Mouse (Mus musculus): ENCODE measurements around the gene Sorcs2. TPM values are rescaled to one million over a fixed set of nuclear protein-coding genes. Genes with fewer than 3 reads are reported as not detected.

The Sorcs2 gene
- total and polyA plus RNA-seq, 3 experiments = 0.42 to 1.6 (median 0.46) TPM

- peak; percentile 20; the same call in 1 of the 2 replicates for TF ChIP-seq SMC3 (IDR thresholded peaks at IDR 0.05; ENCODE audit: low read depth, low read length)
- TF ChIP-seq UBTF (IDR thresholded peaks at IDR 0.05; ENCODE audit: low read depth, low read length) = no peak
- no peak for TF ChIP-seq NRF1 (IDR thresholded peaks at IDR 0.05; ENCODE audit: low read depth, low read length)
- TF ChIP-seq E2F4 (IDR thresholded peaks at IDR 0.05; ENCODE audit: insufficient replicate concordance, low read depth, low read length) = no peak
- TF ChIP-seq MAX (IDR thresholded peaks at IDR 0.05; ENCODE audit: low read length) = no peak
- no peak for TF ChIP-seq ZMIZ1 (IDR thresholded peaks at IDR 0.05; ENCODE audit: low read depth, low read length)
- no peak for TF ChIP-seq USF1 (IDR thresholded peaks at IDR 0.05; ENCODE audit: low read depth, low read length)
- TF ChIP-seq BHLHE40 (IDR thresholded peaks at IDR 0.05; ENCODE audit: low read depth, low read length) = no peak
- TF ChIP-seq RAD21 (IDR thresholded peaks at IDR 0.05; ENCODE audit: low read depth, low read length) = peak; percentile 3
- TF ChIP-seq MAZ (IDR thresholded peaks at IDR 0.05; ENCODE audit: low read depth, low read length) = no peak
- peak in 1 of 2 experiments; percentile 25; a peak in 2 of 4 replicates for TF ChIP-seq CTCF (conservative IDR thresholded peaks at IDR 0.05 in 1 of 2, IDR thresholded peaks at IDR 0.05 in 1 of 2; ENCODE audit: low read depth in 2 of 2, low read length in 2 of 2)
- no peak for TF ChIP-seq POLR2A (IDR thresholded peaks at IDR 0.05; ENCODE audit: low read depth, low read length)
- dilution Hi-C loops (cut with MboI; ENCODE audit: extremely low pct_ligation_motif_present, extremely low pct_unique_long_range_greater_than_20kb, low sequenced_read_pairs) (no loop called here), in situ Hi-C loops (cut with MboI; ENCODE audit: low pct_ligation_motif_present, low pct_unique_long_range_greater_than_20kb, low sequenced_read_pairs) (no loop called here)
- Histone ChIP-seq H3K4me1 (ENCODE audit: control insufficient read depth in 1 of 2, insufficient read depth in 2 of 2) (peaks cover 2 to 16% of the 10 kb centered on the region in 2 experiments; a peak in 2 of 4 replicates), H3K79me2 (replicated peaks; ENCODE audit: control insufficient read depth, extremely low read depth, insufficient read depth, poor library complexity, severe bottlenecking) (no peaks in the 10 kb centered on the region), H3K4me2 (ENCODE audit: insufficient read depth, low read depth, poor library complexity, severe bottlenecking) (no peak overlapping the region), H3K9ac (ENCODE audit: insufficient read depth, low read depth) (no peak overlapping the region), H3K36me3 (replicated peaks in 1 of 2; ENCODE audit: control insufficient read depth in 1 of 2, insufficient read depth in 1 of 2, low read length in 1 of 2) (no peaks in the 10 kb centered on the region), H3K27me3 (replicated peaks) (peaks cover 17% of the 10 kb centered on the region), H3K4me3 (replicated peaks in 1 of 3; ENCODE audit: low read depth in 2 of 3, low read length in 2 of 3, poor library complexity in 1 of 3) (no peak overlapping the region), H3K27ac (ENCODE audit: insufficient read depth, low read depth) (no peak overlapping the region), H3K9me3 (replicated peaks; ENCODE audit: low read length) (peaks cover 6% of the 10 kb centered on the region)
- DNase-seq (ENCODE audit: extremely low read depth) = no peak
Observed at GRCm38 (mm10) chr5:36103483-36103882, 294.5 kb downstream of the Sorcs2 start.

DNA sequence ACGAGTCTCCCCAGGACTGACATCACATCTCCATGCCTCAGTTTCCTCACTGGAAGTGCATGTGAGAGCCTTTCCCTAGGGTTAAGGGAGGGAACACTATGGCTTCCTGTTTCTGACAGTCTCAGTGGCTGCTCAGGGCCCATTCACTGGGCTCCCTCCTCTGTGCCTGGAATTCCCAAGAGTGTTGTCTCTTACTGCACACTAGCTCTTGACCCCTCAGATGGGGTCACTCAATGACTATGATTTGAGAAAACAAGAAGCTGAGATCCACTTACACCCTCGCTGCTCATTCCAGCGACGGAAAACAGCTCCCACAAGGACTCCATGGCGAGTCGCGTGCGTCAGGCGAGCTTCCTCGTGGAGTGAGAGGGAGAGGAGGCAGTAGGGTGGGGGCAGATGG lies 296.8 kb downstream of the Sorcs2 start:
- in situ Hi-C loops (cut with MboI; ENCODE audit: low pct_ligation_motif_present, low pct_unique_long_range_greater_than_20kb, low sequenced_read_pairs) (no loop called here), dilution Hi-C loops (cut with MboI; ENCODE audit: extremely low pct_ligation_motif_present, extremely low pct_unique_long_range_greater_than_20kb, low sequenced_read_pairs) (no loop called here)
- H3K36me3 ChIP-seq (replicated peaks in 1 of 2; ENCODE audit: control insufficient read depth in 1 of 2, insufficient read depth in 1 of 2, low read length in 1 of 2) = no peaks in the 10 kb centered on the region
- H3K79me2 ChIP-seq (replicated peaks; ENCODE audit: control insufficient read depth, extremely low read depth, insufficient read depth, poor library complexity, severe bottlenecking) = no peaks in the 10 kb centered on the region
- peaks cover 6% of the 10 kb centered on the region for H3K9me3 ChIP-seq (replicated peaks; ENCODE audit: low read length)
- no peak overlapping the region for H3K9ac ChIP-seq (ENCODE audit: insufficient read depth, low read depth)
- H3K27ac ChIP-seq (ENCODE audit: insufficient read depth, low read depth) = no peak overlapping the region
- no peak overlapping the region for H3K4me2 ChIP-seq (ENCODE audit: insufficient read depth, low read depth, poor library complexity, severe bottlenecking)
- DNase-seq (ENCODE audit: extremely low read depth) = no peak
- peaks cover 22% of the 10 kb centered on the region for H3K27me3 ChIP-seq (replicated peaks)
- TF ChIP-seq CHD1 (IDR thresholded peaks at IDR 0.05; ENCODE audit: low read depth, low read length) (no peak), SMC3 (IDR thresholded peaks at IDR 0.05; ENCODE audit: low read depth, low read length) (no peak), UBTF (IDR thresholded peaks at IDR 0.05; ENCODE audit: low read depth, low read length) (no peak), JUN (IDR thresholded peaks at IDR 0.05; ENCODE audit: insufficient read depth, low read depth, low read length) (no peak), MXI1 (IDR thresholded peaks at IDR 0.05; ENCODE audit: low read depth, low read length) (no peak), CHD2 (IDR thresholded peaks at IDR 0.05; ENCODE audit: low read length) (no peak), KAT2A (IDR thresholded peaks at IDR 0.05; ENCODE audit: insufficient replicate concordance, low read length) (no peak), ETS1 (conservative IDR thresholded peaks at IDR 0.05; ENCODE audit: low read depth, low read length) (no peak), MAFK (IDR thresholded peaks at IDR 0.05; ENCODE audit: insufficient replicate concordance, low read length) (no peak), MEF2A (IDR thresholded peaks at IDR 0.05; ENCODE audit: borderline replicate concordance, low read depth, low read length) (no peak), GABPA (IDR thresholded peaks at IDR 0.05; ENCODE audit: insufficient replicate concordance, low read depth, low read length) (no peak), HCFC1 (IDR thresholded peaks at IDR 0.05; ENCODE audit: low read depth, low read length) (no peak)
- peaks cover 2 to 20% of the 10 kb centered on the region in 2 experiments; a peak in 2 of 4 replicates for H3K4me1 ChIP-seq (ENCODE audit: control insufficient read depth in 1 of 2, insufficient read depth in 2 of 2)
- no peak overlapping the region for H3K4me3 ChIP-seq (replicated peaks in 1 of 3; ENCODE audit: low read depth in 2 of 3, low read length in 2 of 3, poor library complexity in 1 of 3)

All from CH12.LX (cell line).